Mouse (Mus musculus) CH12.LX (cell line): ENCODE data around the gene Gm43064. TPM values are rescaled to one million over a fixed set of nuclear protein-coding genes. Genes with fewer than 3 reads are reported as not detected.

Experiments used
- DNase-seq: peaks from one replicate; pipeline ENCODE4 v3.0.0-alpha.2; 2013; ENCODE audit errors: extremely low read depth
- H3K27ac ChIP-seq: 2 replicates; pipeline ENCODE4 v1.5.1; 2012; ENCODE audit warnings: low read depth, mild to moderate bottlenecking, control low read depth, moderate library complexity; ENCODE audit not compliant: insufficient read depth
- H3K27me3 ChIP-seq: replicated peaks from 2 replicates; pipeline ENCODE3; 2012; ENCODE audit warnings: inconsistent platforms
- H3K36me3 ChIP-seq, 2 experiments: replicated peaks in 1 of 2; 2 replicates each; pipeline versions ENCODE3 to v1.6.1; 2012; ENCODE audit warnings: inconsistent platforms in 1 of 2, low read length in 1 of 2, mild to moderate bottlenecking in 1 of 2, mixed read lengths in 1 of 2, moderate library complexity in 1 of 2; ENCODE audit not compliant: control insufficient read depth in 1 of 2, insufficient read depth in 1 of 2
- H3K4me1 ChIP-seq, 2 experiments: 2 replicates each; pipeline ENCODE4 v1.6.1; 2012; ENCODE audit warnings: inconsistent platforms in 1 of 2, moderate library complexity in 1 of 2; ENCODE audit not compliant: insufficient read depth in 2 of 2, control insufficient read depth in 1 of 2
- H3K4me2 ChIP-seq: 2 replicates; pipeline ENCODE4 v1.6.1; 2012; ENCODE audit warnings: low read depth, mild to moderate bottlenecking, control low read depth; ENCODE audit not compliant: poor library complexity, insufficient read depth, severe bottlenecking
- H3K4me3 ChIP-seq, 3 experiments: fragments of 150-350 bp in 1 of 3; sonication (generic) in 1 of 3; replicated peaks in 1 of 3; 2 replicates each; pipeline versions ENCODE3 to v1.5.1; 2011 to 2012; ENCODE audit warnings: low read depth in 2 of 3, low read length in 2 of 3, mild to moderate bottlenecking in 2 of 3, moderate library complexity in 2 of 3, control low read depth in 1 of 3, improper control_type of control experiment in 1 of 3, inconsistent platforms in 1 of 3, mixed read lengths in 1 of 3; ENCODE audit not compliant: poor library complexity in 1 of 3
- H3K79me2 ChIP-seq: replicated peaks from 2 replicates; pipeline ENCODE4 v1.6.1; 2012; ENCODE audit warnings: mild to moderate bottlenecking, moderate library complexity; ENCODE audit not compliant: control insufficient read depth, poor library complexity, insufficient read depth, severe bottlenecking; ENCODE audit errors: extremely low read depth
- H3K9ac ChIP-seq: 2 replicates; pipeline ENCODE4 v1.6.1; 2012; ENCODE audit warnings: low read depth, mild to moderate bottlenecking, control low read depth, moderate library complexity; ENCODE audit not compliant: insufficient read depth
- H3K9me3 ChIP-seq: replicated peaks from 2 replicates; pipeline ENCODE3; 2012; ENCODE audit warnings: low read length, inconsistent platforms, mixed read lengths
- BHLHE40 ChIP-seq: IDR thresholded peaks from 2 replicates; pipeline ENCODE4 v1.6.1; 2011; ENCODE audit warnings: mild to moderate bottlenecking, low read depth, low read length, improper control_type of control experiment
- CHD1 ChIP-seq: IDR thresholded peaks from 2 replicates; pipeline ENCODE4 v1.6.1; 2012; ENCODE audit warnings: low read depth, low read length, improper control_type of control experiment, inconsistent platforms
- CHD2 ChIP-seq: IDR thresholded peaks from 2 replicates; pipeline ENCODE4 v1.6.1; 2011; ENCODE audit warnings: low read length, improper control_type of control experiment
- CTCF ChIP-seq, 2 experiments: IDR thresholded peaks in 1 of 2; conservative IDR thresholded peaks in 1 of 2; 2 replicates each; pipeline ENCODE4 v1.5.1; 2011 to 2012; ENCODE audit warnings: low read depth in 2 of 2, low read length in 2 of 2, improper control_type of control experiment in 1 of 2, inconsistent platforms in 1 of 2, mild to moderate bottlenecking in 1 of 2, moderate library complexity in 1 of 2
- E2F4 ChIP-seq: IDR thresholded peaks from 2 replicates; pipeline ENCODE4 v1.6.1; 2011; ENCODE audit warnings: low read depth, low read length, improper control_type of control experiment; ENCODE audit not compliant: insufficient replicate concordance
- ELF1 ChIP-seq: IDR thresholded peaks from 2 replicates; pipeline ENCODE4 v1.6.1; 2014; ENCODE audit warnings: low read depth, mild to moderate bottlenecking, inconsistent platforms, low read length, improper control_type of control experiment
- EP300 ChIP-seq: IDR thresholded peaks from 2 replicates; pipeline ENCODE4 v1.6.1; 2011; ENCODE audit warnings: low read length, improper control_type of control experiment
- ETS1 ChIP-seq: conservative IDR thresholded peaks from 2 replicates; pipeline ENCODE4 v1.6.1; 2012; ENCODE audit warnings: low read depth, mild to moderate bottlenecking, inconsistent platforms, low read length, improper control_type of control experiment, moderate library complexity
- GABPA ChIP-seq: IDR thresholded peaks from 2 replicates; pipeline ENCODE4 v1.6.1; 2012; ENCODE audit warnings: low read depth, low read length, improper control_type of control experiment, inconsistent platforms; ENCODE audit not compliant: insufficient replicate concordance
- HCFC1 ChIP-seq: IDR thresholded peaks from 2 replicates; pipeline ENCODE4 v1.6.1; 2012; ENCODE audit warnings: low read depth, mild to moderate bottlenecking, inconsistent platforms, low read length, improper control_type of control experiment
- IRF4 ChIP-seq: IDR thresholded peaks from 2 replicates; pipeline ENCODE4 v1.6.1; 2014; ENCODE audit warnings: low read depth, mild to moderate bottlenecking, inconsistent platforms, low read length, improper control_type of control experiment
- JUN ChIP-seq: IDR thresholded peaks from 2 replicates; pipeline ENCODE4 v1.6.1; 2011; ENCODE audit warnings: low read depth, mild to moderate bottlenecking, low read length, improper control_type of control experiment, moderate library complexity; ENCODE audit not compliant: insufficient read depth
- JUND ChIP-seq: conservative IDR thresholded peaks from 2 replicates; pipeline ENCODE4 v1.6.1; 2011; ENCODE audit warnings: low read depth, low read length, improper control_type of control experiment
- KAT2A ChIP-seq: IDR thresholded peaks from 2 replicates; pipeline ENCODE4 v1.6.1; 2012; ENCODE audit warnings: low read length, improper control_type of control experiment, inconsistent platforms; ENCODE audit not compliant: insufficient replicate concordance
- MAFK ChIP-seq: IDR thresholded peaks from 2 replicates; pipeline ENCODE4 v1.6.1; 2011; ENCODE audit warnings: low read length, improper control_type of control experiment; ENCODE audit not compliant: insufficient replicate concordance
- MAX ChIP-seq: IDR thresholded peaks from 2 replicates; pipeline ENCODE4 v1.6.1; 2011; ENCODE audit warnings: low read length, improper control_type of control experiment
- MAZ ChIP-seq: IDR thresholded peaks from 2 replicates; pipeline ENCODE4 v1.6.1; 2012; ENCODE audit warnings: low read depth, mild to moderate bottlenecking, inconsistent platforms, low read length, improper control_type of control experiment, moderate library complexity
- MEF2A ChIP-seq: IDR thresholded peaks from 2 replicates; pipeline ENCODE4 v1.6.1; 2014; ENCODE audit warnings: low read depth, mild to moderate bottlenecking, inconsistent platforms, low read length, improper control_type of control experiment, borderline replicate concordance
- MXI1 ChIP-seq: IDR thresholded peaks from 2 replicates; pipeline ENCODE4 v1.6.1; 2011; ENCODE audit warnings: mild to moderate bottlenecking, low read depth, low read length, improper control_type of control experiment
- MYC ChIP-seq: IDR thresholded peaks from 2 replicates; pipeline ENCODE4 v1.6.1; 2011; ENCODE audit warnings: low read depth, mild to moderate bottlenecking, improper control_type of control experiment, low read length
- NELFE ChIP-seq: IDR thresholded peaks from 2 replicates; pipeline ENCODE4 v1.6.1; 2011; ENCODE audit warnings: low read depth, low read length, improper control_type of control experiment
- NRF1 ChIP-seq: IDR thresholded peaks from 2 replicates; pipeline ENCODE4 v1.6.1; 2014; ENCODE audit warnings: low read depth, mild to moderate bottlenecking, inconsistent platforms, low read length, improper control_type of control experiment, moderate library complexity
- PAX5 ChIP-seq: IDR thresholded peaks from 2 replicates; pipeline ENCODE4 v1.6.1; 2012; ENCODE audit warnings: low read length, inconsistent platforms, mixed read lengths
- POLR2A ChIP-seq: IDR thresholded peaks from 2 replicates; pipeline ENCODE4 v1.6.1; 2011; ENCODE audit warnings: low read depth, mild to moderate bottlenecking, improper control_type of control experiment, low read length
- POLR2AphosphoS2 ChIP-seq: IDR thresholded peaks from 2 replicates; pipeline ENCODE4 v1.6.1; 2011; ENCODE audit warnings: low read depth, low read length, improper control_type of control experiment
- RAD21 ChIP-seq: IDR thresholded peaks from 2 replicates; pipeline ENCODE4 v1.6.1; 2011; ENCODE audit warnings: low read depth, mild to moderate bottlenecking, low read length, improper control_type of control experiment, moderate library complexity
- RCOR1 ChIP-seq: conservative IDR thresholded peaks from 2 replicates; pipeline ENCODE4 v1.6.1; 2012; ENCODE audit warnings: low read depth, mild to moderate bottlenecking, inconsistent platforms, low read length, improper control_type of control experiment
- SIN3A ChIP-seq: IDR thresholded peaks from 2 replicates; pipeline ENCODE4 v1.6.1; 2012; ENCODE audit warnings: low read length, improper control_type of control experiment, inconsistent platforms
- SMC3 ChIP-seq: IDR thresholded peaks from 2 replicates; pipeline ENCODE4 v1.6.1; 2011; ENCODE audit warnings: low read depth, low read length, improper control_type of control experiment
- TBP ChIP-seq: conservative IDR thresholded peaks from 2 replicates; pipeline ENCODE4 v1.6.1; 2011; ENCODE audit warnings: low read depth, low read length, improper control_type of control experiment
- TCF12 ChIP-seq: IDR thresholded peaks from 2 replicates; pipeline ENCODE4 v1.6.1; 2014; ENCODE audit warnings: low read depth, mild to moderate bottlenecking, inconsistent platforms, low read length, improper control_type of control experiment
- UBTF ChIP-seq: IDR thresholded peaks from 2 replicates; pipeline ENCODE4 v1.6.1; 2012; ENCODE audit warnings: low read depth, mild to moderate bottlenecking, inconsistent platforms, low read length, improper control_type of control experiment, moderate library complexity
- USF1 ChIP-seq: IDR thresholded peaks from 2 replicates; pipeline ENCODE4 v1.6.1; 2014; ENCODE audit warnings: low read depth, mild to moderate bottlenecking, inconsistent platforms, low read length, improper control_type of control experiment
- USF2 ChIP-seq: conservative IDR thresholded peaks from 2 replicates; pipeline ENCODE4 v1.6.1; 2011; ENCODE audit warnings: low read depth, low read length, improper control_type of control experiment
- ZC3H11A ChIP-seq: IDR thresholded peaks from 2 replicates; pipeline ENCODE4 v1.6.1; 2012; ENCODE audit warnings: low read depth, mild to moderate bottlenecking, inconsistent platforms, low read length, improper control_type of control experiment
- ZKSCAN1 ChIP-seq: IDR thresholded peaks from 2 replicates; pipeline ENCODE4 v1.6.1; 2012; ENCODE audit warnings: low read depth, inconsistent platforms, low read length, improper control_type of control experiment, borderline replicate concordance
- ZMIZ1 ChIP-seq: IDR thresholded peaks from 2 replicates; pipeline ENCODE4 v1.6.1; 2012; ENCODE audit warnings: low read depth, mild to moderate bottlenecking, inconsistent platforms, low read length, improper control_type of control experiment
- ZNF384 ChIP-seq: IDR thresholded peaks from 2 replicates; pipeline ENCODE4 v1.6.1; 2012; ENCODE audit warnings: low read depth, low read length, improper control_type of control experiment, inconsistent platforms
- dilution Hi-C: fragments of 300-500 bp; cut with MboI; formaldehyde crosslinking; loops from 2 replicates; pipeline ENCODE4 v1.14.3; 2020; ENCODE audit warnings: low sequenced_read_pairs; ENCODE audit not compliant: extremely low pct_unique_long_range_greater_than_20kb, extremely low pct_ligation_motif_present
- in situ Hi-C: fragments of 300-500 bp; cut with MboI; formaldehyde crosslinking; loops from 3 replicates; pipeline ENCODE4 v1.14.3; 2019; ENCODE audit warnings: low sequenced_read_pairs, low pct_ligation_motif_present, low pct_unique_long_range_greater_than_20kb, mixed read lengths
- polyA plus RNA-seq: library from polyadenylated mRNA; unstranded; fragments of >175 nt; gene quantifications from 2 replicates; pipeline ENCODE4 v1.2.1, GENCODE M21; 2012; ENCODE audit warnings: low read depth; ENCODE audit not compliant: insufficient read length
- total RNA-seq, 2 experiments: library from RNA; depleted of rRNA; stranded (reverse); fragments of 300-350 nt in 1 of 2; fragments of >200 nt in 1 of 2; gene quantifications; 2 replicates each; pipeline ENCODE4 v1.2.3; 2012 to 2014

The Gm43064 gene
- total and polyA plus RNA-seq, 3 experiments = 0.91 to 3.1 TPM; not detected in 1

DNA sequence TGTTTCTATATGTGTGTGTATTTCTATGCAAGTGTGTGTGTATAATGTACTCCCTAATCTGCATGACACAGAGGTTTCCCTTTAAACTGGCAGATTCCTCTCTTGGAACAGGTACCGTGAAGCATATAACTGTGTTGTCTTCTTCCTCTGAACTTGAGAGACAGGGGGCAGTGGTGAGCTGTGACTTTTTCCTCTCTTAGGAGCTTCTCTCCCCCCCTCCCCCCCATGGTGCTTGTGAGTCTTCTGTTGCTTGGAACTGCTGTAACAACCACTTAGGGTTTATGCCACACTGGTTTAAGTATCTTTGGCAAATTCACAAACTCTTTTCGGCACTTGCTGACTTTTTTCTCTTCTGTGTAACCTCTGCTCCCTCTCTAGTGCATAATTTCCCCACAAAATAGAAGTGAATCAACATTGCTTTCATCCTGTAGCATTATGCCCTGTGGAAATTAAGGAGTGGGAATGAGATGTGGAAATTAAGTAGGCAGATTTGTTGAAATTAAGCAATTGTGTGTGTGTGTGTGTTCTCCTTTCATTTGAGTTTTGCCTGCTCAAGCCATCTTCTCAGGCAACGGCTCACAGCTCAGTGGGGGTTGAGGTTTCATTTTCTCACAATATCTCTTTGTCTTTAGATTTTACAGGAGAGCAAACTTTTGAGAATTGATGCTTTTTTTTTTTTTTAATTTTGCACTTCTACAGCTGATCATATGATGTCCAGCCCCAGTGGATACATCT lies 43.4 kb downstream of the Gm43064 start:
- Histone ChIP-seq H3K36me3 (peaks cover 4 to 23% of the 10 kb centered on the region in 2 experiments), H3K4me1 (peaks cover 9 to 79% of the 10 kb centered on the region in 2 experiments), H3K79me2 (peaks cover 18% of the 10 kb centered on the region), H3K4me3 (peak overlapping the region; percentile 7 to 63 (median 53)), H3K27ac (peak overlapping the region; percentile 100), H3K9ac (peak overlapping the region; percentile 82), H3K27me3 (no peaks in the 10 kb centered on the region), H3K9me3 (no peaks in the 10 kb centered on the region), H3K4me2 (peak overlapping the region; percentile 100)
- DNase-seq = peak; percentile 96
- in situ Hi-C loops = no loop called here
- TF ChIP-seq HCFC1 (peak; percentile 61), RAD21 (peak; percentile 84), CHD1 (peak; percentile 92), GABPA (no peak), MEF2A (peak; percentile 64; the same call in 1 of the 2 replicates), USF1 (no peak), CHD2 (peak; percentile 85), SIN3A (peak; percentile 88), ELF1 (no peak), USF2 (no peak), E2F4 (no peak), IRF4 (peak; percentile 65), RCOR1 (no peak), NRF1 (peak; percentile 23; the same call in 1 of the 2 replicates), PAX5 (no peak), TBP (no peak), JUND (no peak), ETS1 (peak; percentile 30), TCF12 (0 out of 2 replicates have a peak, but pooled peaks have one; percentile 46), MXI1 (peak; percentile 70), POLR2AphosphoS2 (no peak), KAT2A (no peak), POLR2A (no peak), ZC3H11A (peak; percentile 45; the same call in 1 of the 2 replicates), ZNF384 (peak; percentile 55), ZMIZ1 (no peak), MAX (no peak), MAZ (peak; percentile 94), NELFE (peak; percentile 22; the same call in 1 of the 2 replicates), UBTF (no peak), ZKSCAN1 (no peak), EP300 (peak; percentile 29; the same call in 1 of the 2 replicates), MAFK (no peak), SMC3 (peak; percentile 82), CTCF (conservative IDR thresholded peaks at IDR 0.05 in 1 of 2, IDR thresholded peaks at IDR 0.05 in 1 of 2; ENCODE audit: low read depth in 2 of 2, low read length in 2 of 2) (peak; percentile 46 to 87; a peak in 3 of 4 replicates), BHLHE40 (peak; percentile 51), MYC (peak; percentile 70; the same call in 1 of the 2 replicates), JUN (no peak)
- dilution Hi-C loops = no loop called here
